Mouse (Mus musculus) heart, postnatal 0 days (tissue): ENCODE data around the gene Tango2.

Source experiments
- CTCF ChIP-seq: IDR thresholded peaks from 2 replicates; pipeline ENCODE4 v1.5.1; 2016; ENCODE audit warnings: antibody characterized with exemption, control low read depth, low read depth
- EP300 ChIP-seq: IDR thresholded peaks from 2 replicates; pipeline ENCODE4 v1.6.1; 2016; ENCODE audit warnings: antibody characterized with exemption, low read depth

DNA sequence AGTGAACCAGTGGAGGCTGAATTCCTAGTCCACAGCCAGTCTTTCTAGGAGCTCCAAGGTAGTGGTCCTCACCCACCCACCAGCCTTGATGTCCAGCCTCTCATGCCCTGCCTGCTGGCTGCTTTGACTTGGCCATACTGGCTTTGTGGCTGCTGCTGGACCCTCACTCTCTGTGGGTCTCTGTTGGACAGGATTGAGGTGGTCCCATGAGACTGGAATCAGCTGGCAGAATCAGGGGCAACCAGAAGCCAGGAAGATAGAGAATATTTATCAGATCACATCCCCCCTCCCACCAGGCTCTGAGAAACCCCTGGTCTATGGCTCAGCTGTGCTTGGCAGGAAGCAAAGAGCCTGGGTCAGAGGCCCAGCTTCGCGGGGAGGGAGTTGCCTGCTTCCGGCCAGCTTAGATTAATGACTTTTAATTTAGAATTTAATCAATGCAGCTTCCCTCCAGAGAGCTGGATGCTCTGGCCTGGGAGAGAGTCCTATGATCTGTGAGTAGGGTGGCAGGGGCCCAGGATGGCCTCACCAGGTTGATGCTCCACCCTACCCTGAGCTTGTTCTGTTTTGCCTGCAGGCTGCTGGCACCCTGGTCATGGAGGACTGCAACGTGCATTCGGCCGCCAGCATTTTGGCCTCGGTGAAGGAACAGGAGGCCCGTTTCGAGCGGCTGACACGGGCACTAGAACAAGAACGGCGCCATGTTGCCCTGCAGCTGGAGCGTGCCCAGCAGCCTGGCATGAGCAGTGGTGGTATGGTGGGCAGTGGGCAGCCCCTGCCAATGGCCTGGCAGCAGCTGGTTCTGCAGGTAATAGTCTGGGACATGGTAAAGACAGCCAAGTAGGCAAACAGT is 40.9 kb upstream of the Tango2 start:
- TF ChIP-seq CTCF (no peak), EP300 (no peak)
